Mouse (Mus musculus): ENCODE measurements around the gene Tbxa2r.
A peak's percentile ranks its signal among the peaks of the same experiment; 100 is the strongest.

Gene Tbxa2r

DNA sequence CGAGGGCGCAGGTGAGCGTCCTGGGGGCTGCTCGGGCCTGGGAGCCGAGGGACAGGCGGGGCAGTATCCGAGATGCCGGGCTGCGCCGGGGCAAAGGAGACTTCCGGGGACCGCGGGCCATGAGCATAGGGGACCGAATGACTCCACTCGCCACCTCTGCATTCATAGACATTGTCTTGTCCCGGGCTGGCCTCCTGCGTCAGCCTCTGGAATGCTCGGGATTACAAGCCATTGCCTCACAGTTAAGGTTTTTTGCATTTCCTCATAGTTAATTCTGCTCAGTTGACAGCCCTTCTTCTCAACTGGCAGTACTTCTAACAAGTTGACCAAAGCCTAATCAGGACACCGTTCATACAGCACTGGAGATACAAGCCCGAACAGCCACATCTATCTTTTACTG is 7.1 kb upstream of the Tbxa2r start:
- DNase-seq, result no peak

GRCm38 (mm10) chr10:81322444-81322843 is 6.1 kb upstream of the Tbxa2r start:
- DNase-seq, result peak; percentile 33

DNA sequence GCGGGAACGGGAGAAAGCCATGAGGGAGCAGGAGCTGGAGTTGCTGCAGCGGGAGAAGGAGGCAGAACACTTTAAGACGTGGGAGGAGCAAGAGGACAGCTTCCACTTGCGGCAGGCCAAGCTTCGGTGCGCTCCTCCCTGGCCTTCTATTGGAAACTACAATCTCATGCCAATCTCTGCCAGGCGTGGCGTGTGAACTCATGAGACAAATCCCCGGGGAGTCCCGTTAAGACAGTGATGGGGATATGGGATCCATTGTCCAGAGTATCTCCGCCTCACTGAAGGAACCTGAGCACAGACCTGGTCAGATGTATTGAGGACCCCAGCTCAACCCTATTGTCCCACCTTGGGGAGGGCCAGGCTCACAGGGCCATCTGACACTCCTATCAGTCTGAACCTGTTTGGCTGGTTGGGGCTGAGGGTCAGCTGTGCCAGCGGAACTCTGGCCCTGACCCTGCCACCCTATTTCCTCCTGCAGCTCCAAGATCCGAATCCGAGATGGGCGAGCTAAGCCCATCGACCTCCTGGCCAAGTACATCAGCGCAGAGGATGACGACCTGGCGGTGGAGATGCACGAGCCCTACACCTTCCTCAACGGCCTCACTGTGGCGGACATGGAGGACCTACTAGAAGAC is 5.3 kb upstream of the Tbxa2r start:
- DNase-seq, result peak; percentile 45

DNA sequence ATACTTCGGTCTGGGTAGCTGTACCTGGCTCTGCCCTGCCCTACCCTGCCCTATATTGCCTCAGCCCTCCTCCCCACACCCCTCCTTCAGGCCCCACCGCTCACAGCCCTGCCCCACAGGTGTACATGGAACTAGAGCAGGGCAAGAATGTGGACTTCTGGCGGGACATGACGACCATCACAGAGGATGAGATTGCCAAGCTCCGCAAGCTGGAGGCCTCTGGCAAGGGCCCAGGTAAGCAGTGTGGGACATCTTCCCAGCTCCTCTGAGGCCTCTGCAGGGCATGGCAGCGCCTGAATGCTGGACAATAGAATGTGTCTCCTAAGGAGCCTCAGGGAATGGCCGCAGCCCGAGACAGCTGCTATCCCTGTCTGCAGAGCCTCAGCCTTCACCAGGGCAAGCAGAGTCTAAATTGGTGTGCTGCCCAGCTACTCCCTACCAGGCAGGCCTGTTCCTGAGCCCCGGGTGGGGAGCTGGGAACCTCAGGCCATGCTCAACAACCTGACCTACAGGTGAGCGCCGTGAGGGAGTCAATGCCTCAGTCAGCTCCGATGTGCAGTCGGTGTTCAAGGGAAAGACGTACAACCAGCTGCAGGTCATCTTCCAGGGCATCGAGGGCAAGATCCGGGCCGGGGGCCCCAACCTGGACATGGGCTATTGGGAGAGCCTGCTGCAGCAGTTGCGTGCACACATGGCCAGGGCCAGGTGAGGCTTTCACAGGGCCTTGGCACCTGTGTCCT is 4.6 kb upstream of the Tbxa2r start:
- no peak for DNase-seq

DNA sequence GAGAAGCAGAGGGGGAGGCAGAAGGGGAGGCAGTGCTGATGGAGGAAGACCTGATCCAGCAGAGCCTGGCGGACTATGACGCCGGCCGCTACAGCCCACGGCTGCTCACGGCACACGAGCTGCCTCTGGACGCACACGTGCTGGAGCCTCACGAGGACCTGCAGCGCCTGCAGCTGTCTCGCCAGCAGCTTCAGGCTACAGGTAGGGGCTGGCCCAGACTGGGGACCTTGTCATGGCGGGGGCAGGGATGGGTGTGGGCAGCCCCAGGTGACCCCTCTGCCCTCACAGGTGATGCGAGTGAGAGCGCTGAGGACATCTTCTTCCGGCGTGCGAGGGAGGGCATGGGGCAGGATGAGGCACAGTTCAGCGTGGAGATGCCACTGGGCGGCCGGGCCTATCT is 3.4 kb upstream of the Tbxa2r start:
- DNase-seq, result peak; percentile 13

GRCm38 (mm10) chr10:81325781-81326180 is 2.8 kb upstream of the Tbxa2r start:
- DNase-seq, result no peak

DNA sequence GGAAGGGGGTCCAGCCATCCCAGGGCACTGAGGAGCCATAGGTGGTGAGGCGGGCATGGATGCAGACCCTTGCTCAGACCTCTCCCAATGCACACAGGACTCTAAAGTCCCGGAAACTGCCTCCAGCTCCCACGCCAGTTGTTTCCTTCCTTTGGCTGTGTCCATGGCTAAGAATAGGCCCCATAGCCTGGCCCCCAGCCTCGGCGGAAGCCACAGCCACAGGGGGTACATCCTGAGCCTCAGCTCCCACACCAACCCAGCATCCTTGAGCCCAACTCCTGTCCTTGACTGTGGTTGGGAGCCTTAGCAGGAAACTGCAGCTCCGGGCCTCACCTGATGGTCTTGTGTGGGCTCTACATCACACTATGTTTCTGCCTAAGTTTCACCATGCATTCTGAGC is 1.7 kb upstream of the Tbxa2r start:
- DNase-seq, result peak; percentile 68

GRCm38 (mm10) chr10:81327959-81328358 is 572 bp upstream of the Tbxa2r start:
- DNase-seq, result peak; percentile 45

DNA sequence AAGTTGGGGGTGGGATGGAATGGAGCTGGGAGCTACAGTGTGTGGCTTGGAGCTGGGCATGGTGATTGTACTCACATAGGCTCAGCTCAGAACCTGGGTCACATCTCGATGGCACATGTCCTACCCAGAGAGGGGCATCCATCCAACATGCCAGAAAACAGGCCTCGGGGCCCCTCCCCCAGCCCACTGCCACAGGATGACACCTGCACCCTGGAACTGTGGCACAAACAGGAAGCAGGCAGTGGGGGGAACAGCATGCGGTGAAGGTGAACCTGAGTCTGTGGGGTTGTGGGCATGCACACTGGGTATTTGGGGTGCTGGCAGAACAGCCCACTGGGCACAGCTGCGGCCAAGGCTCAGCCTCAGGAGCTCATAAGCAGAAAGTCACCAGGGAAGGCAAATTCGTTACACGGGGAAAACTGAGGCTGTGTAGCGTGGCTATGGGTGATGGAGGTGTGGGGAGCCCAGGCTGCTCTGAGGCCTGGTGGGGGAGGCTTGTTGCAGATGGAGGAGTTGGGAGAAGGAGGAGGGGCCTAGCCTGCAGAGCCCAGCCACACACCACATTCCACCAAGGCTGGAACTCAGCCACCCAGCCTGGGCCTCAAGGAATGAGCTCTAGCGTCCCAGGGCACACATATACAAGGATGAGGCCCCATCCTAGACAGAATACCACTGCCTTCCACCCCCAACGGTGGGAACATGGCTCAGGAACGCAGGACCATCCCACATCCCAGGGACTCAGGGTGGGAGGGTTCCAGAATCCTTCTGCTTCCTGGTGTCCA is 854 bp downstream of the Tbxa2r start:
- DNase-seq, result peak; percentile 25

GRCm38 (mm10) chr10:81330007-81330406 is 1.5 kb downstream of the Tbxa2r start:
- DNase-seq, result peak; percentile 36

GRCm38 (mm10) chr10:81332277-81332676 is 3.7 kb downstream of the Tbxa2r start:
- no peak for DNase-seq

DNA sequence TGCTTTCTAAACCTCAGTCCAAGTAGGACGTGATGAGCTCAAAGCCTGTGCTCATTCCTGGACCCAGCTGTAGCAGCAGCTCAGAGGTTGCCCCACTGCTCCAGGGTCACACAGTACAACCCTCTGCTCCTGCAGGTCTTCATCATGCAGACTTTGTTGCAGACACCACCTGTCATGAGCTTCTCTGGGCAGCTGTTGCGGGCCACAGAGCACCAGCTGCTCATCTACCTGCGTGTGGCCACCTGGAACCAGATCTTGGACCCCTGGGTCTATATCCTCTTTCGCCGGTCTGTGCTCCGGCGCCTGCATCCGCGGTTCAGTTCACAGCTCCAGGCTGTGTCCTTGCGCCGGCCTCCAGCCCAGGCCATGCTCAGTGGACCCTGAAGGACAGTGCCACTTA is 5.8 kb downstream of the Tbxa2r start:
- no peak for DNase-seq

DNA sequence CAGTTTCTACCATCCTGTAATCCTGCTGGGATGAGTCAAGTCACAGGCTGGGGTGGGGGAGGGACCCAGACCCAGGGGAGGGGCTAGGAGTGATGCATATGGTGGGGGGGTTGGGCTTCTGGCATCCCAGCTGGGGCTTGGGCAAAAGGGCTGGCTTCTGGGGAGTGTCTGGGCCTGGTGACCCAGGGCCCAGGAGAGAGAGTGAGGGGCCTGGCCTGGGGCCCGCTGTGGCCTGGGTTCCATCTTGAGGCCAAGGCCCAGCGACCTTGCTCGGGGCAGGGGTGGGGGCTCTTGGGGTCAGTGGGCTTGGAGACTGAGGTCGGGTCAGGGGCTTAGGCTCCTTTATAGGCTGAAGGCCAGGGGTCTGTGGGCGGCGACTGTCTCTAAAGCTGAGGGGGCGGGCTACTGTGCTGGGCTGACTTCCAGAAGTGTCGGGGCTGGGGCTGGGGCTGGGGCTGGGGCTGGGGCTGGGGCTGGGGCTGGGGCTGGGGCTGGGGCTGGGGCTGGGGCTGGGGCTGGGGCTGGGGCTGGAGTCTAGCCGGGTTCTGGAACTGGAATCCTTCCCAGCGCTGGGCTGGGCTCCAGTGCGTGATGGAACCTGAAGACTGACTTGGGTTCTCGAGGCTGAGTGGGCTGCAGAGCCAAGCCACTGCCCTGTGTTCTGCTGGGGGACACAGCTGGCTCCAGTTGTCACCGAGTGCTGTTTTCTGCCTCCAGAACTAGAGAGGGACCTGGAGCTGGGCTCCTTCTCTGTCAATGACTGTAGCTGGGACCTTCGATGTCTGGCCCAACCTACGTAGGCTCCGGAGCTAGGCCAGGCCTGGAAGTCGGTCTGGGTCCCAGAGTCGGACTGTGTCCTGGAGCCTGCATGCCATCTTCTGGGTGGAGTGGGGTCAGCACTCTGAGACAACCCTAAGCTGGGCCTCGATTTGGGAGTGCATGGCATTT is 7.1 kb downstream of the Tbxa2r start:
- DNase-seq, result no peak

- no peak for DNase-seq
These were observed 8.0 kb downstream of the Tbxa2r start for GRCm38 (mm10) chr10:81336558-81336957.

DNA sequence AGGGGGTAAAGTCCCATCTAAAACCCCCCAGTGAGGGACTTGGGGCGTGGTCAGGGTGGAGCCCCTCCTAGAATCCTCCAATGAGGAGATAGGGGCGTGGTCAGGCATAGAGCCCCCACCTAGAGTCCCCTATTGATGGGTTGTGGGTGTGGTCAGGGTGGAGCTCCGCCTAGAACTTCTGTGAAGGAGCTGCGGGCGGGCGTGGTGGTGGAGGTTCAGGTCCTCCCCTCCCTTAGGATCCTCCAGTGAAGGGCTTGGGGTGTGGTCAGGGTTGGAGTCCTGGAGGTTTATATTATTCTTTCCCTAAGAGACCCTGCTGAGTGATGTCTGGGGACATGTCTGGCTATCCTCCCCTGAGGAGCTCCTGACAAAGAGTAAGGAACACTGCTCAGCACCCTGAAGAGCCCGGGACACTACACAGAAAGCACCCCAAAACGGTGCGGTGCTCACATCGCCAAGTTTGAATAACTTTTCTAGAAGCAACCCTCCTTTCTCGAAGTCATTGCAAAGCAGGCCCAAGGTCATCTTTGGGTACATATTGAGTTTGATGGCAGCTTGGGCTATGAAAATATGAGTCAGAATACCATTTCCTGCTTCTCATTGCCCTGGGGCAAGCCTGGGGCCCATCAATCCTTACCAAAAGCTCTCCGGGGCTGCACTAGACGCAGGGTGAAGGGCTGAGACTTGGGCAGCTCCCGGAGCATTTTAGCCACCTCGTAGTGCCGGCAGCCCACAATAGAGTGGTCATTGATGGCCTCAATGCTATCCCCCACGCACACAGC is 12.2 kb downstream of the Tbxa2r start:
- DNase-seq, result no peak

- peak; percentile 73 for DNase-seq
These were observed 12.9 kb downstream of the Tbxa2r start for GRCm38 (mm10) chr10:81341333-81341949.

- DNase-seq, result no peak
These were observed 14.4 kb downstream of the Tbxa2r start, which contains the start of gene Gipc3 for GRCm38 (mm10) chr10:81342686-81343505. Gipc3 (minus strand) TSS chr10:81343266.

- no peak for DNase-seq
These were observed 16.1 kb downstream of the Tbxa2r start for GRCm38 (mm10) chr10:81344421-81345161.

DNA sequence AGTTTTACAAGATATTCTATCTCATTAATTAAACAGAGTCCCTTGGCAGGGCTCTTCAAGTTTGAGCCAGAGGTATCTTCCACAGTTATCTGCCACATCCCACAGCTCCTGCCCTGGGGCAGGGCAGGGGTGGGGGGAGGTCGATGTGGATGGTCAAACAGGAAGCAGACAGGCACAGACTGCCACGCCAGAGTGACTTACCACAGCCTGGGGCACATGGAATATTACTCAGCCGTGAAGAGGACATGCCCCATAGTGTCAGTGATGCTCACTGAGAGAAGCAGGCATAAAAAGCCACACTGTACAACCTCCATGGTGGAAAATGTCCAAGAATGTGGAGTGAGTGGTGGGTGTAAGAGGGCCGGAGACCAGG is 16.6 kb downstream of the Tbxa2r start:
- no peak for DNase-seq
